Mouse (Mus musculus) testis, adult 2 months (tissue): ENCODE data around the gene Cyp26b1.

Source experiments
- CTCF ChIP-seq: fragments of 200-500 bp; IDR thresholded peaks from 2 replicates; pipeline ENCODE4 v1.5.1; 2012; ENCODE audit warnings: low read depth, mild to moderate bottlenecking, inconsistent platforms, low read length, moderate library complexity; ENCODE audit not compliant: control insufficient read depth, insufficient read depth, insufficient replicate concordance
- POLR2A ChIP-seq: fragments of 200-500 bp; IDR thresholded peaks from 2 replicates; pipeline ENCODE4 v1.6.1; 2012; ENCODE audit warnings: low read depth, mild to moderate bottlenecking, inconsistent platforms, low read length, moderate library complexity; ENCODE audit not compliant: control insufficient read depth

DNA sequence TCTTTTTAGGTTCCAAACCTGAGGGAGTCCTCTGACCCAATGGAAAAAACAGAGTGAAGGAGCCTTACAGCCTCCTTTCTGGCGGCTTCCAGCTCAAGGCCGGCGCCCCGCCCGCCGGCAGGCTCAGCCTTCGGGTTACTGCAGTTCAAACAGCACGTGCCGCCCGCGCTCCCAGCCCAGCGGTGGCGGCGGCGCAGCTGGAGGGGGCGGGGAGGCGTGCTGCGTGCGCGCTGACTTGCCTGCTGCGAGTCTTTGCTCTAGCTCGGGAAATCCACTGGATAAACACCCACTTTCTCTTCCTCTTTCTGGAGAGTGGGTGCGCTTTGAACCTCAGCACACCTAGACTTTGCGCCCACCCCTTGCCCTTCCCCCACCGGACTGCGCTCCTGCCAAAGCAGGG, 10.3 kb downstream of the Cyp26b1 start:
- TF ChIP-seq POLR2A (no peak), CTCF (no peak)
